Mouse (Mus musculus) E14TG2a.4 (cell line): ENCODE measurements around the gene Mrpl2.

Source experiments
- CTCF ChIP-seq: conservative IDR thresholded peaks from 2 replicates; pipeline ENCODE4 v1.5.1; 2014; ENCODE audit warnings: low read length
- NANOG ChIP-seq: IDR thresholded peaks from 2 replicates; pipeline ENCODE4 v1.6.1; 2014; ENCODE audit warnings: borderline replicate concordance, low read length, mixed read lengths
- POU5F1 ChIP-seq: IDR thresholded peaks from 2 replicates; pipeline ENCODE4 v1.6.1; 2014; ENCODE audit warnings: low read length, borderline replicate concordance

GRCm38 (mm10) chr17:46690665-46691064 lies 44.6 kb downstream of the Mrpl2 start:
- TF ChIP-seq CTCF (no peak), NANOG (no peak), POU5F1 (no peak)
